Mouse (Mus musculus) embryonic facial prominence, embryonic 12.5 days (tissue): ENCODE data around the gene Pex26. TPM values are rescaled to one million over a fixed set of nuclear protein-coding genes. Genes with fewer than 3 reads are reported as not detected.

Experiments
- ATAC-seq: fragments of 200-750 bp; cut with Nextera tagmentation; 2 replicates; pipeline ENCODE4 v1.8.0; 2017; ENCODE audit not compliant: insufficient number of reproducible peaks, insufficient read depth, low FRiP score, low TSS enrichment
- H3K27ac ChIP-seq: fragments of 300-500 bp; sonication (generic); 2 replicates; pipeline ENCODE4 v1.5.1; 2016; ENCODE audit warnings: mild to moderate bottlenecking
- H3K27me3 ChIP-seq: fragments of 300-500 bp; sonication (generic); 2 replicates; pipeline ENCODE4 v1.6.1; 2016; ENCODE audit warnings: mild to moderate bottlenecking, moderate library complexity
- H3K36me3 ChIP-seq: fragments of 300-500 bp; sonication (generic); 2 replicates; pipeline ENCODE4 v1.6.1; 2016; ENCODE audit warnings: mild to moderate bottlenecking
- H3K4me1 ChIP-seq: fragments of 300-500 bp; sonication (generic); 2 replicates; pipeline ENCODE4 v1.6.1; 2016
- H3K4me2 ChIP-seq: fragments of 300-500 bp; sonication (generic); replicated peaks from 2 replicates; pipeline ENCODE4 v1.6.1; 2016; ENCODE audit warnings: mild to moderate bottlenecking, moderate library complexity
- H3K4me3 ChIP-seq: fragments of 300-500 bp; sonication (generic); 2 replicates; pipeline ENCODE4 v1.5.1; 2016; ENCODE audit warnings: mild to moderate bottlenecking
- H3K9ac ChIP-seq: fragments of 300-500 bp; sonication (generic); 2 replicates; pipeline ENCODE4 v1.6.1; 2016; ENCODE audit warnings: mild to moderate bottlenecking, moderate library complexity
- H3K9me3 ChIP-seq: fragments of 300-500 bp; sonication (generic); 2 replicates; pipeline ENCODE4 v1.6.1; 2016; ENCODE audit warnings: mild to moderate bottlenecking, moderate library complexity
- WGBS: fragments of 180-500 bp; shearing (Covaris S2); methylation state at CpG from one replicate; pipeline ENCODE4 v1.1.7; 2016; 5-methylcytosine and 5-hydroxymethylcytosine counted together
- polyA plus RNA-seq: library from polyadenylated mRNA; unstranded; fragments of >200 nt; fragmentation: Nextera tagmentation; extraction: Ambion mirVana; gene quantifications from 2 replicates; pipeline ENCODE4 v1.2.1, GENCODE M21; 2016

The Pex26 gene
- polyA plus RNA-seq, 1 experiment from 2014 or later, result 11.8 TPM

- Histone ChIP-seq H3K4me3 (no peak overlapping the region), H3K36me3 (no peaks in the 10 kb centered on the region), H3K9me3 (no peaks in the 10 kb centered on the region), H3K27ac (no peak overlapping the region), H3K4me1 (0 out of 2 replicates have a peak, but pooled peaks cover 5% of the 10 kb centered on the region), H3K9ac (no peak overlapping the region), H3K4me2 (no peak overlapping the region), H3K27me3 (no peaks in the 10 kb centered on the region)
- ATAC-seq, result peak; percentile 61; the same call in 1 of the 2 replicates
- 46% methylated on average over 7 of the region's 7 CpGs for WGBS
Measured at GRCm38 (mm10) chr6:121167381-121167975, 16.0 kb upstream of the Pex26 start.

GRCm38 (mm10) chr6:121171102-121171501, 12.4 kb upstream of the Pex26 start:
- no peak overlapping the region for H3K27ac ChIP-seq
- no peak overlapping the region for H3K4me2 ChIP-seq
- no peaks in the 10 kb centered on the region for H3K27me3 ChIP-seq
- no peak overlapping the region for H3K4me3 ChIP-seq
- peaks cover 9% of the 10 kb centered on the region for H3K4me1 ChIP-seq
- no peak overlapping the region for H3K9ac ChIP-seq
- 88% methylated on average over 6 of the region's 6 CpGs for WGBS
- H3K9me3 ChIP-seq, result no peaks in the 10 kb centered on the region
- no peak for ATAC-seq
- H3K36me3 ChIP-seq, result no peaks in the 10 kb centered on the region

- no peak overlapping the region for H3K9ac ChIP-seq
- no peak overlapping the region for H3K4me2 ChIP-seq
- H3K27ac ChIP-seq, result no peak overlapping the region
- peaks cover 19% of the 10 kb centered on the region for H3K4me1 ChIP-seq
- no peak overlapping the region for H3K4me3 ChIP-seq
- H3K36me3 ChIP-seq, result no peaks in the 10 kb centered on the region
- 71% methylated on average over 5 of the region's 5 CpGs for WGBS
- H3K27me3 ChIP-seq, result no peaks in the 10 kb centered on the region
- no peaks in the 10 kb centered on the region for H3K9me3 ChIP-seq
- no peak for ATAC-seq
Measured at GRCm38 (mm10) chr6:121173471-121173870, 10.0 kb upstream of the Pex26 start.

GRCm38 (mm10) chr6:121174761-121175160, 8.7 kb upstream of the Pex26 start:
- Histone ChIP-seq H3K4me2 (no peak overlapping the region), H3K4me3 (no peak overlapping the region), H3K9me3 (no peaks in the 10 kb centered on the region), H3K4me1 (peaks cover 19% of the 10 kb centered on the region), H3K27ac (no peak overlapping the region), H3K9ac (no peak overlapping the region), H3K27me3 (no peaks in the 10 kb centered on the region), H3K36me3 (no peaks in the 10 kb centered on the region)
- 96% methylated on average over 6 of the region's 6 CpGs for WGBS
- no peak for ATAC-seq

GRCm38 (mm10) chr6:121176011-121176730, 7.3 kb upstream of the Pex26 start:
- Histone ChIP-seq H3K9me3 (no peaks in the 10 kb centered on the region), H3K4me1 (peaks cover 19% of the 10 kb centered on the region), H3K4me3 (no peak overlapping the region), H3K36me3 (no peaks in the 10 kb centered on the region), H3K27ac (peak overlapping the region; percentile 41; the same call in 1 of the 2 replicates), H3K4me2 (peak overlapping the region; percentile 10; the same call in 1 of the 2 replicates), H3K9ac (no peak overlapping the region), H3K27me3 (no peaks in the 10 kb centered on the region)
- WGBS, result 36% methylated on average over 14 of the region's 14 CpGs
- ATAC-seq, result peak; percentile 47; the same call in 1 of the 2 replicates

- peak overlapping the region; percentile 10; the same call in 1 of the 2 replicates for H3K4me2 ChIP-seq
- H3K9me3 ChIP-seq, result no peaks in the 10 kb centered on the region
- no peaks in the 10 kb centered on the region for H3K36me3 ChIP-seq
- WGBS, result 79% methylated on average over 4 of the region's 4 CpGs
- H3K27ac ChIP-seq, result peak overlapping the region; percentile 41; the same call in 1 of the 2 replicates
- ATAC-seq, result no peak
- no peak overlapping the region for H3K9ac ChIP-seq
- H3K27me3 ChIP-seq, result no peaks in the 10 kb centered on the region
- H3K4me1 ChIP-seq, result peaks cover 19% of the 10 kb centered on the region
- H3K4me3 ChIP-seq, result no peak overlapping the region
Measured at GRCm38 (mm10) chr6:121176731-121177098, 6.8 kb upstream of the Pex26 start.

GRCm38 (mm10) chr6:121177118-121177708, 6.3 kb upstream of the Pex26 start:
- Histone ChIP-seq H3K36me3 (no peaks in the 10 kb centered on the region), H3K4me1 (peaks cover 19% of the 10 kb centered on the region), H3K4me2 (no peak overlapping the region), H3K9ac (no peak overlapping the region), H3K9me3 (no peaks in the 10 kb centered on the region), H3K4me3 (no peak overlapping the region), H3K27ac (no peak overlapping the region), H3K27me3 (no peaks in the 10 kb centered on the region)
- WGBS, result 78% methylated on average over 7 of the region's 7 CpGs
- ATAC-seq, result no peak

GRCm38 (mm10) chr6:121178700-121179358, 4.6 kb upstream of the Pex26 start:
- H3K4me3 ChIP-seq, result no peak overlapping the region
- H3K4me1 ChIP-seq, result peaks cover 19% of the 10 kb centered on the region
- ATAC-seq, result no peak
- no peak overlapping the region for H3K27ac ChIP-seq
- H3K9me3 ChIP-seq, result no peaks in the 10 kb centered on the region
- WGBS, result 58% methylated on average over 7 of the region's 7 CpGs
- H3K27me3 ChIP-seq, result no peaks in the 10 kb centered on the region
- H3K9ac ChIP-seq, result no peak overlapping the region
- H3K36me3 ChIP-seq, result no peaks in the 10 kb centered on the region
- no peak overlapping the region for H3K4me2 ChIP-seq

GRCm38 (mm10) chr6:121179846-121180245, 3.6 kb upstream of the Pex26 start:
- Histone ChIP-seq H3K9me3 (no peaks in the 10 kb centered on the region), H3K4me3 (no peak overlapping the region), H3K9ac (no peak overlapping the region), H3K36me3 (no peaks in the 10 kb centered on the region), H3K27me3 (no peaks in the 10 kb centered on the region), H3K4me2 (no peak overlapping the region), H3K27ac (no peak overlapping the region), H3K4me1 (peaks cover 28% of the 10 kb centered on the region)
- ATAC-seq, result no peak
- 69% methylated on average over 7 of the region's 7 CpGs for WGBS

GRCm38 (mm10) chr6:121184198-121185140, 1.0 kb downstream of the Pex26 start:
- peak; percentile 24; the same call in 1 of the 2 replicates for ATAC-seq
- Histone ChIP-seq H3K27ac (0 out of 2 replicates have a peak overlapping the region, but pooled peaks have one; percentile 11), H3K36me3 (peaks cover 16% of the 10 kb centered on the region; the same call in 1 of the 2 replicates), H3K9ac (peak overlapping the region; percentile 66), H3K4me1 (peaks cover 20% of the 10 kb centered on the region), H3K4me2 (peak overlapping the region; percentile 98), H3K4me3 (peak overlapping the region; percentile 78), H3K27me3 (no peaks in the 10 kb centered on the region), H3K9me3 (no peaks in the 10 kb centered on the region)
- 3% methylated on average over 35 of the region's 35 CpGs for WGBS

- no peaks in the 10 kb centered on the region for H3K9me3 ChIP-seq
- peaks cover 20% of the 10 kb centered on the region for H3K4me1 ChIP-seq
- peaks cover 19% of the 10 kb centered on the region; the same call in 1 of the 2 replicates for H3K36me3 ChIP-seq
- peak overlapping the region; percentile 98 for H3K4me2 ChIP-seq
- H3K4me3 ChIP-seq, result peak overlapping the region; percentile 78; the same call in 1 of the 2 replicates
- no peak for ATAC-seq
- no peak overlapping the region for H3K27ac ChIP-seq
- H3K27me3 ChIP-seq, result no peaks in the 10 kb centered on the region
- 89% methylated on average over 8 of the region's 8 CpGs for WGBS
- H3K9ac ChIP-seq, result no peak overlapping the region
Measured at GRCm38 (mm10) chr6:121185232-121185631, 1.8 kb downstream of the Pex26 start.
